Mouse (Mus musculus): ENCODE data around the gene Synpr. TPM values are rescaled to one million over a fixed set of nuclear protein-coding genes. Genes with fewer than 3 reads are reported as not detected.

Synpr gene
- polyA plus RNA-seq, 1 experiment from 2014 or later: 6.9 TPM

GRCm38 (mm10) chr14:13336162-13336561 is 51.6 kb downstream of the Synpr start:
- no peaks in the 10 kb centered on the region for H3K36me3 ChIP-seq (ENCODE audit: control insufficient read depth, insufficient read depth, low read length)
- H3K27ac ChIP-seq (ENCODE audit: low read length): no peak overlapping the region
- 70% methylated on average over 4 of the region's 4 CpGs for WGBS
- H3K27me3 ChIP-seq (ENCODE audit: control insufficient read depth, insufficient read depth, low read length): no peaks in the 10 kb centered on the region
- no peak overlapping the region for H3K4me2 ChIP-seq (replicated peaks; ENCODE audit: low read depth, low read length)
- H3K4me1 ChIP-seq (ENCODE audit: control insufficient read depth, insufficient read depth, low read length): no peaks in the 10 kb centered on the region
- H3K9me3 ChIP-seq (ENCODE audit: control insufficient read depth, low read depth, low read length): no peaks in the 10 kb centered on the region
- H3K9ac ChIP-seq (replicated peaks; ENCODE audit: low read depth, low read length): no peak overlapping the region
- H3K4me3 ChIP-seq (ENCODE audit: low read depth, low read length): no peak overlapping the region
- no peak for ATAC-seq (ENCODE audit: insufficient number of reproducible peaks, insufficient read depth, low FRiP score, low read depth)

- no peaks in the 10 kb centered on the region for H3K27me3 ChIP-seq (ENCODE audit: control insufficient read depth, insufficient read depth, low read length)
- H3K9me3 ChIP-seq (ENCODE audit: control insufficient read depth, low read depth, low read length): no peaks in the 10 kb centered on the region
- no peaks in the 10 kb centered on the region for H3K36me3 ChIP-seq (ENCODE audit: control insufficient read depth, insufficient read depth, low read length)
- 79% methylated on average over 4 of the region's 4 CpGs for WGBS
- no peak overlapping the region for H3K4me3 ChIP-seq (ENCODE audit: low read depth, low read length)
- no peak overlapping the region for H3K27ac ChIP-seq (ENCODE audit: low read length)
- no peaks in the 10 kb centered on the region for H3K4me1 ChIP-seq (ENCODE audit: control insufficient read depth, insufficient read depth, low read length)
- H3K4me2 ChIP-seq (replicated peaks; ENCODE audit: low read depth, low read length): no peak overlapping the region
- no peak for ATAC-seq (ENCODE audit: insufficient number of reproducible peaks, insufficient read depth, low FRiP score, low read depth)
- no peak overlapping the region for H3K9ac ChIP-seq (replicated peaks; ENCODE audit: low read depth, low read length)
These were observed 56.1 kb downstream of the Synpr start for GRCm38 (mm10) chr14:13340688-13341087.

GRCm38 (mm10) chr14:13344240-13344639 is 59.7 kb downstream of the Synpr start:
- WGBS: 69% methylated on average over 2 of the region's 2 CpGs
- Histone ChIP-seq H3K36me3 (ENCODE audit: control insufficient read depth, insufficient read depth, low read length) (no peaks in the 10 kb centered on the region), H3K9me3 (ENCODE audit: control insufficient read depth, low read depth, low read length) (no peaks in the 10 kb centered on the region), H3K4me3 (ENCODE audit: low read depth, low read length) (no peak overlapping the region), H3K27me3 (ENCODE audit: control insufficient read depth, insufficient read depth, low read length) (no peaks in the 10 kb centered on the region), H3K4me1 (ENCODE audit: control insufficient read depth, insufficient read depth, low read length) (no peaks in the 10 kb centered on the region), H3K27ac (ENCODE audit: low read length) (no peak overlapping the region), H3K4me2 (replicated peaks; ENCODE audit: low read depth, low read length) (no peak overlapping the region), H3K9ac (replicated peaks; ENCODE audit: low read depth, low read length) (no peak overlapping the region)
- ATAC-seq (ENCODE audit: insufficient number of reproducible peaks, insufficient read depth, low FRiP score, low read depth): no peak

GRCm38 (mm10) chr14:13349170-13349865 is 64.7 kb downstream of the Synpr start:
- Histone ChIP-seq H3K4me2 (replicated peaks; ENCODE audit: low read depth, low read length) (no peak overlapping the region), H3K4me1 (ENCODE audit: control insufficient read depth, insufficient read depth, low read length) (no peaks in the 10 kb centered on the region), H3K4me3 (ENCODE audit: low read depth, low read length) (no peak overlapping the region), H3K36me3 (ENCODE audit: control insufficient read depth, insufficient read depth, low read length) (no peaks in the 10 kb centered on the region), H3K27ac (ENCODE audit: low read length) (no peak overlapping the region), H3K9me3 (ENCODE audit: control insufficient read depth, low read depth, low read length) (no peaks in the 10 kb centered on the region), H3K9ac (replicated peaks; ENCODE audit: low read depth, low read length) (no peak overlapping the region), H3K27me3 (ENCODE audit: control insufficient read depth, insufficient read depth, low read length) (no peaks in the 10 kb centered on the region)
- ATAC-seq (ENCODE audit: insufficient number of reproducible peaks, insufficient read depth, low FRiP score, low read depth): no peak
- WGBS: 55% methylated on average over 4 of the region's 4 CpGs

- Histone ChIP-seq H3K36me3 (ENCODE audit: control insufficient read depth, insufficient read depth, low read length) (no peaks in the 10 kb centered on the region), H3K27me3 (ENCODE audit: control insufficient read depth, insufficient read depth, low read length) (no peaks in the 10 kb centered on the region), H3K4me3 (ENCODE audit: low read depth, low read length) (no peak overlapping the region), H3K4me2 (replicated peaks; ENCODE audit: low read depth, low read length) (no peak overlapping the region), H3K27ac (ENCODE audit: low read length) (no peak overlapping the region), H3K9ac (replicated peaks; ENCODE audit: low read depth, low read length) (no peak overlapping the region), H3K9me3 (ENCODE audit: control insufficient read depth, low read depth, low read length) (no peaks in the 10 kb centered on the region), H3K4me1 (ENCODE audit: control insufficient read depth, insufficient read depth, low read length) (no peaks in the 10 kb centered on the region)
- WGBS: 28% methylated on average over 5 of the region's 5 CpGs
- ATAC-seq (ENCODE audit: insufficient number of reproducible peaks, insufficient read depth, low FRiP score, low read depth): no peak
These were observed 69.6 kb downstream of the Synpr start for GRCm38 (mm10) chr14:13354154-13354553.

GRCm38 (mm10) chr14:13355569-13356362 is 71.2 kb downstream of the Synpr start:
- Histone ChIP-seq H3K27ac (ENCODE audit: low read length) (no peak overlapping the region), H3K4me3 (ENCODE audit: low read depth, low read length) (no peak overlapping the region), H3K4me1 (ENCODE audit: control insufficient read depth, insufficient read depth, low read length) (no peaks in the 10 kb centered on the region), H3K9ac (replicated peaks; ENCODE audit: low read depth, low read length) (no peak overlapping the region), H3K4me2 (replicated peaks; ENCODE audit: low read depth, low read length) (no peak overlapping the region), H3K9me3 (ENCODE audit: control insufficient read depth, low read depth, low read length) (no peaks in the 10 kb centered on the region), H3K36me3 (ENCODE audit: control insufficient read depth, insufficient read depth, low read length) (no peaks in the 10 kb centered on the region), H3K27me3 (ENCODE audit: control insufficient read depth, insufficient read depth, low read length) (no peaks in the 10 kb centered on the region)
- WGBS: 12% methylated on average over 7 of the region's 7 CpGs
- ATAC-seq (ENCODE audit: insufficient number of reproducible peaks, insufficient read depth, low FRiP score, low read depth): no peak

GRCm38 (mm10) chr14:13357101-13357667 is 72.6 kb downstream of the Synpr start:
- no peaks in the 10 kb centered on the region for H3K36me3 ChIP-seq (ENCODE audit: control insufficient read depth, insufficient read depth, low read length)
- H3K27me3 ChIP-seq (ENCODE audit: control insufficient read depth, insufficient read depth, low read length): no peaks in the 10 kb centered on the region
- H3K27ac ChIP-seq (ENCODE audit: low read length): no peak overlapping the region
- WGBS: 70% methylated on average over 5 of the region's 5 CpGs
- no peaks in the 10 kb centered on the region for H3K9me3 ChIP-seq (ENCODE audit: control insufficient read depth, low read depth, low read length)
- no peaks in the 10 kb centered on the region for H3K4me1 ChIP-seq (ENCODE audit: control insufficient read depth, insufficient read depth, low read length)
- H3K4me3 ChIP-seq (ENCODE audit: low read depth, low read length): no peak overlapping the region
- no peak overlapping the region for H3K4me2 ChIP-seq (replicated peaks; ENCODE audit: low read depth, low read length)
- no peak for ATAC-seq (ENCODE audit: insufficient number of reproducible peaks, insufficient read depth, low FRiP score, low read depth)
- H3K9ac ChIP-seq (replicated peaks; ENCODE audit: low read depth, low read length): no peak overlapping the region

- 80% methylated on average over 2 of the region's 2 CpGs for WGBS
- Histone ChIP-seq H3K4me1 (ENCODE audit: control insufficient read depth, insufficient read depth, low read length) (no peaks in the 10 kb centered on the region), H3K4me3 (ENCODE audit: low read depth, low read length) (no peak overlapping the region), H3K27me3 (ENCODE audit: control insufficient read depth, insufficient read depth, low read length) (no peaks in the 10 kb centered on the region), H3K4me2 (replicated peaks; ENCODE audit: low read depth, low read length) (no peak overlapping the region), H3K27ac (ENCODE audit: low read length) (no peak overlapping the region), H3K36me3 (ENCODE audit: control insufficient read depth, insufficient read depth, low read length) (no peaks in the 10 kb centered on the region), H3K9me3 (ENCODE audit: control insufficient read depth, low read depth, low read length) (no peaks in the 10 kb centered on the region), H3K9ac (replicated peaks; ENCODE audit: low read depth, low read length) (no peak overlapping the region)
- ATAC-seq (ENCODE audit: insufficient number of reproducible peaks, insufficient read depth, low FRiP score, low read depth): no peak
These were observed 73.5 kb downstream of the Synpr start for GRCm38 (mm10) chr14:13358037-13358436.
